Mouse (Mus musculus): Measurements from ENCODE around the gene Olfr878. TPM values are rescaled to one million over a fixed set of nuclear protein-coding genes. Genes with fewer than 3 reads are reported as not detected.

The Olfr878 gene
- total and polyA plus RNA-seq, 3 experiments = not detected

GRCm38 (mm10) chr9:37941167-37941566 is 23.5 kb downstream of the Olfr878 start:
- peaks cover 0 to 8% of the 10 kb centered on the region in 2 experiments; a peak in 1 of 4 replicates for H3K4me1 ChIP-seq (ENCODE audit: control insufficient read depth in 1 of 2, insufficient read depth in 2 of 2)
- no peaks in the 10 kb centered on the region for H3K9me3 ChIP-seq (replicated peaks; ENCODE audit: low read length)
- in situ Hi-C loops (cut with MboI; ENCODE audit: low pct_ligation_motif_present, low pct_unique_long_range_greater_than_20kb, low sequenced_read_pairs) = loop anchor here (25.0 kb wide), 3 partner anchors 179 to 529 kb away; partner anchors contain the start of genes Olfr875 and Robo4
- H3K4me2 ChIP-seq (ENCODE audit: insufficient read depth, low read depth, poor library complexity, severe bottlenecking) = no peak overlapping the region
- H3K36me3 ChIP-seq (replicated peaks in 1 of 2; ENCODE audit: control insufficient read depth in 1 of 2, insufficient read depth in 1 of 2, low read length in 1 of 2) = no peaks in the 10 kb centered on the region
- H3K27me3 ChIP-seq (replicated peaks) = no peaks in the 10 kb centered on the region
- dilution Hi-C loops (cut with MboI; ENCODE audit: extremely low pct_ligation_motif_present, extremely low pct_unique_long_range_greater_than_20kb, low sequenced_read_pairs) = no loop called here
- no peak overlapping the region for H3K9ac ChIP-seq (ENCODE audit: insufficient read depth, low read depth)
- TF ChIP-seq USF1 (IDR thresholded peaks at IDR 0.05; ENCODE audit: low read depth, low read length) = no peak
- no peaks in the 10 kb centered on the region for H3K79me2 ChIP-seq (replicated peaks; ENCODE audit: control insufficient read depth, extremely low read depth, insufficient read depth, poor library complexity, severe bottlenecking)
- no peak overlapping the region for H3K4me3 ChIP-seq (replicated peaks in 1 of 3; ENCODE audit: low read depth in 2 of 3, low read length in 2 of 3, poor library complexity in 1 of 3)
- no peak for DNase-seq (ENCODE audit: extremely low read depth)
- no peak overlapping the region for H3K27ac ChIP-seq (ENCODE audit: insufficient read depth, low read depth)

Other genes starting within 250 kb of the Olfr878 start
- not detected in 2 replicates for gene Panx3, start 248.6 kb upstream of the Olfr878 start, total RNA-seq (2012; rRNA removed)
- not detected in 2 replicates for gene Panx3, start 248.6 kb upstream of the Olfr878 start, total RNA-seq (2014; rRNA removed)
- not detected in 2 replicates for gene Panx3, start 248.6 kb upstream of the Olfr878 start, polyA plus RNA-seq (2012; ENCODE audit: insufficient read length, low read depth)
- not detected in 2 replicates for gene Olfr160, start 201.6 kb upstream of the Olfr878 start, total RNA-seq (2012; rRNA removed)
- gene Olfr160, start 201.6 kb upstream of the Olfr878 start, total RNA-seq (2014; rRNA removed) = not detected in 2 replicates
- gene Olfr160, start 201.6 kb upstream of the Olfr878 start, polyA plus RNA-seq (2012; ENCODE audit: insufficient read length, low read depth) = not detected in 2 replicates
- gene Olfr874, start 172.7 kb upstream of the Olfr878 start, total RNA-seq (2012; rRNA removed) = not detected in 2 replicates
- not detected in 2 replicates for gene Olfr874, start 172.7 kb upstream of the Olfr878 start, total RNA-seq (2014; rRNA removed)
- gene Olfr874, start 172.7 kb upstream of the Olfr878 start, polyA plus RNA-seq (2012; ENCODE audit: insufficient read length, low read depth) = not detected in 2 replicates
- not detected in 2 replicates for gene Olfr875, start 146.0 kb upstream of the Olfr878 start, total RNA-seq (2012; rRNA removed)
- not detected in 2 replicates for gene Olfr875, start 146.0 kb upstream of the Olfr878 start, total RNA-seq (2014; rRNA removed)
- gene Olfr875, start 146.0 kb upstream of the Olfr878 start, polyA plus RNA-seq (2012; ENCODE audit: insufficient read length, low read depth) = not detected in 2 replicates
- gene Olfr876, start 114.8 kb upstream of the Olfr878 start, total RNA-seq (2012; rRNA removed) = not detected in 2 replicates
- not detected in 2 replicates for gene Olfr876, start 114.8 kb upstream of the Olfr878 start, total RNA-seq (2014; rRNA removed)
- gene Olfr876, start 114.8 kb upstream of the Olfr878 start, polyA plus RNA-seq (2012; ENCODE audit: insufficient read length, low read depth) = not detected in 2 replicates
- not detected in 2 replicates for gene Olfr877, start 63.6 kb upstream of the Olfr878 start, total RNA-seq (2012; rRNA removed)
- not detected in 2 replicates for gene Olfr877, start 63.6 kb upstream of the Olfr878 start, total RNA-seq (2014; rRNA removed)
- gene Olfr877, start 63.6 kb upstream of the Olfr878 start, polyA plus RNA-seq (2012; ENCODE audit: insufficient read length, low read depth) = not detected in 2 replicates
- not detected in 2 replicates for gene Olfr145, start 21.1 kb upstream of the Olfr878 start, total RNA-seq (2012; rRNA removed)
- gene Olfr145, start 21.1 kb upstream of the Olfr878 start, total RNA-seq (2014; rRNA removed) = not detected in 2 replicates
- gene Olfr145, start 21.1 kb upstream of the Olfr878 start, polyA plus RNA-seq (2012; ENCODE audit: insufficient read length, low read depth) = not detected in 2 replicates
- gene Olfr881, start 74.0 kb downstream of the Olfr878 start, total RNA-seq (2012; rRNA removed) = not detected in 2 replicates
- not detected in 2 replicates for gene Olfr881, start 74.0 kb downstream of the Olfr878 start, total RNA-seq (2014; rRNA removed)
- gene Olfr881, start 74.0 kb downstream of the Olfr878 start, polyA plus RNA-seq (2012; ENCODE audit: insufficient read length, low read depth) = not detected in 2 replicates
- not detected in 2 replicates for gene Olfr883, start 108.0 kb downstream of the Olfr878 start, total RNA-seq (2012; rRNA removed)
- gene Olfr883, start 108.0 kb downstream of the Olfr878 start, total RNA-seq (2014; rRNA removed) = not detected in 2 replicates
- not detected in 2 replicates for gene Olfr883, start 108.0 kb downstream of the Olfr878 start, polyA plus RNA-seq (2012; ENCODE audit: insufficient read length, low read depth)
- gene Olfr884, start 128.7 kb downstream of the Olfr878 start, total RNA-seq (2012; rRNA removed) = not detected in 2 replicates
- not detected in 2 replicates for gene Olfr884, start 128.7 kb downstream of the Olfr878 start, total RNA-seq (2014; rRNA removed)
- not detected in 2 replicates for gene Olfr884, start 128.7 kb downstream of the Olfr878 start, polyA plus RNA-seq (2012; ENCODE audit: insufficient read length, low read depth)
- gene Olfr885, start 143.5 kb downstream of the Olfr878 start, total RNA-seq (2012; rRNA removed) = not detected in 2 replicates
- gene Olfr885, start 143.5 kb downstream of the Olfr878 start, total RNA-seq (2014; rRNA removed) = not detected in 2 replicates
- gene Olfr885, start 143.5 kb downstream of the Olfr878 start, polyA plus RNA-seq (2012; ENCODE audit: insufficient read length, low read depth) = not detected in 2 replicates
- not detected in 2 replicates for gene Olfr887, start 166.2 kb downstream of the Olfr878 start, total RNA-seq (2012; rRNA removed)
- gene Olfr887, start 166.2 kb downstream of the Olfr878 start, total RNA-seq (2014; rRNA removed) = not detected in 2 replicates
- not detected in 2 replicates for gene Olfr887, start 166.2 kb downstream of the Olfr878 start, polyA plus RNA-seq (2012; ENCODE audit: insufficient read length, low read depth)
- not detected in 2 replicates for gene Olfr888, start 190.3 kb downstream of the Olfr878 start, total RNA-seq (2012; rRNA removed)
- gene Olfr888, start 190.3 kb downstream of the Olfr878 start, total RNA-seq (2014; rRNA removed) = not detected in 2 replicates
- gene Olfr888, start 190.3 kb downstream of the Olfr878 start, polyA plus RNA-seq (2012; ENCODE audit: insufficient read length, low read depth) = not detected in 2 replicates
- 0.04 and 0.21 TPM in 2 replicates for gene Olfr889, start 197.4 kb downstream of the Olfr878 start, total RNA-seq (2012; rRNA removed)
- 0.04 TPM in 1 of 2 replicates, not detected in the other for gene Olfr889, start 197.4 kb downstream of the Olfr878 start, total RNA-seq (2014; rRNA removed)
- 0.22 and 0.27 TPM in 2 replicates for gene Olfr889, start 197.4 kb downstream of the Olfr878 start, polyA plus RNA-seq (2012; ENCODE audit: insufficient read length, low read depth)
- gene Olfr890, start 224.7 kb downstream of the Olfr878 start, total RNA-seq (2012; rRNA removed) = not detected in 2 replicates
- gene Olfr890, start 224.7 kb downstream of the Olfr878 start, total RNA-seq (2014; rRNA removed) = not detected in 2 replicates
- not detected in 2 replicates for gene Olfr890, start 224.7 kb downstream of the Olfr878 start, polyA plus RNA-seq (2012; ENCODE audit: insufficient read length, low read depth)